Mouse (Mus musculus) layer of hippocampus, postnatal 14 days (tissue): Measurements from ENCODE around the gene Agpat2. TPM values are rescaled to one million over a fixed set of nuclear protein-coding genes. Genes with fewer than 3 reads are reported as not detected.

Experiments used
- DNase-seq, 2 experiments: peaks; one replicate each; pipeline ENCODE4 v3.0.0; 2021 to 2022; ENCODE audit warnings: low spot score in 2 of 2, mixed read lengths in 1 of 2
- total RNA-seq, 2 experiments: library from RNA; stranded (reverse); gene quantifications; 2 replicates each; pipeline ENCODE4 v1.2.3; 2021

Agpat2 gene
- total RNA-seq, 2 experiments from 2014 or later = 1.2 to 1.9 TPM

DNA sequence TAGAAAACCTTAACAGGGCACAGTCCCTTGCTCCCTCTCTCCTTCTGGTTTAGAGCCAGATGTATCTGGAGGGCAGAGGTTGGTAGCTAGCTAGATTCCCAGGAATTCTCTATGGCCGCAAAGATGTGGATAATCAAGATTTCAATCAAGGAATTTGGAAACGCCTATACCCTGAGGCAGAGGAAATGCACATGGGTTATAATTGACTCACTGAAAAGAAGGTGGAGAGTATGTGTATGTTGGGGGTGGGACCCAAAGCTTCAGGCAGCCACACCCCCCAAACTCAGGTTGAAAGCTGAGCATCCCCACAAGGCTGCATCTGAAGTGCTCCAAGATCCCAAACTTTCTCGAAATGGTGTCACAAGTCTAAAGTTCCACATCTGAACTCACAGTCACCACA, 5.8 kb downstream of the Agpat2 start:
- DNase-seq = no peak

DNA sequence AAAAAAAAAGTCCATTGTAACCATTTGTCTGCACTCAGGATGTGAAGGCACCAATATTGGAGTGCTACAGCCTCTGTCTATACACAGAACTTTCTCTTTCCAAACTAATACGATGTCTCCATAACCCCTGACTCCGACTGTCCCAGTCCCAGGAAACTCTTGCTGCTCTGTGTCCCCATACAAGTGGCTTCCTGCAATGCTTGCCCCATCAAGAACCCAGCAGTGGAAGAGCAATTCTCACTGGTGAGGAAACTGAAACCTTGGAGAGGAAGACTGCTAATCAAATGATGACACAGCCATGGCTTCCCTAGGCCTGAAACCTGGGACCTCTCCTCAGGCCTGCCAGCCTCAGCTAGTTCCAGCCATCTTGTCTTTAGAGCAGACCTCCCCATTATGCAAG, 6.4 kb downstream of the Agpat2 start:
- no peak for DNase-seq

DNA sequence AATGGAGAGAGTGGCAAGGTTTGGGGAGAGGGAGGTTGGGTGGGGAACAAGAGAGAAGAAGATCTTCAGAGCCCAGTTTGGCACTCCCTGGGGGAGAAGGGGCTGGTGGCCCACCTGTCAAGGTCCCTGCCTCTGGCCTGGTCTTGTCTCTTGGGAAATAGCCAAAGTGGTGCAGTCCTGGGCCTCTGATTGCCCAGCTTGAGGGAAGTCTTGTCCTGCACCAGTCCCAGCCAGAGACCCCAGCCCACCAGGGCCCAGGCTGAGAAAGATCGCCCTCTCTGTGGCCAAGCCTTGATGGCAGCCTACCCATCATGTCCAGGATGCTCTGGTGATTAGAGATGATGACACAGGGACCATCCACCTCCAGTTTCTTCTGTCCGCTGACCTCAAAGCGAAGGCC, 7.3 kb downstream of the Agpat2 start:
- no peak for DNase-seq

DNA sequence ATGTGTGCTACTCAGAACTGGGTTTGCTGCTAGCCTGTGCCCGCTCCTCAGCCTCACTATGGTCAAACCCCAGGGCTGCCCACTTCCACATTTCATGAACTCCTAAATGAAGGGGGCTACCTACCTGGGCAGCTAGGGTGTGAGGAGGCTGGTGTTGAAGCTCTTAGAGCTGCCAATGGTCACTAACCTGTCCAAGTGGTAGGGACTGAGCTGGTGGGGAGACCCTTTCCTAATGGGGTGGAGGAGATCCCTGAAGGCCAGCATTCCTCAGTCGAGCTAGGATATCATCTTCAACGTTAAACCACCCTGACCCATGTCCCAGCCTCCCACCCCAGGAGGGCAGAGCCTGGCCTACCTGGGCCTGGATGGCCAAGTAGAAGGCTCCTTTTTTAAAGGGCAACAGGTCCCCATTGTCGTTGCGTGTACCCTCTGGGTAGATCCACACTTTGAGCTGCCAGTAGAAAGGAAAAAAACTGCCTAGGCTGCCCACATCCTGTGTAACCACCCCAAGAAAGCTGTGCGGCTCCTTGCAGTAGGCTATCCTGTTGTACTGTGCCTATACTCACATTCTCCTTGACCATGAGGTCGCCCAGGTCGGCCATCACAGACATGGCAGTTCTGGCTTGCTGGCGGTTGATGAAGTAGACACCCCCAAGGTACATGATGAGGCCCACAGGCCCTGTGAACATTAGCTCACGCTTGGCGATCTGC, 8.3 kb downstream of the Agpat2 start:
- no peak for DNase-seq

DNA sequence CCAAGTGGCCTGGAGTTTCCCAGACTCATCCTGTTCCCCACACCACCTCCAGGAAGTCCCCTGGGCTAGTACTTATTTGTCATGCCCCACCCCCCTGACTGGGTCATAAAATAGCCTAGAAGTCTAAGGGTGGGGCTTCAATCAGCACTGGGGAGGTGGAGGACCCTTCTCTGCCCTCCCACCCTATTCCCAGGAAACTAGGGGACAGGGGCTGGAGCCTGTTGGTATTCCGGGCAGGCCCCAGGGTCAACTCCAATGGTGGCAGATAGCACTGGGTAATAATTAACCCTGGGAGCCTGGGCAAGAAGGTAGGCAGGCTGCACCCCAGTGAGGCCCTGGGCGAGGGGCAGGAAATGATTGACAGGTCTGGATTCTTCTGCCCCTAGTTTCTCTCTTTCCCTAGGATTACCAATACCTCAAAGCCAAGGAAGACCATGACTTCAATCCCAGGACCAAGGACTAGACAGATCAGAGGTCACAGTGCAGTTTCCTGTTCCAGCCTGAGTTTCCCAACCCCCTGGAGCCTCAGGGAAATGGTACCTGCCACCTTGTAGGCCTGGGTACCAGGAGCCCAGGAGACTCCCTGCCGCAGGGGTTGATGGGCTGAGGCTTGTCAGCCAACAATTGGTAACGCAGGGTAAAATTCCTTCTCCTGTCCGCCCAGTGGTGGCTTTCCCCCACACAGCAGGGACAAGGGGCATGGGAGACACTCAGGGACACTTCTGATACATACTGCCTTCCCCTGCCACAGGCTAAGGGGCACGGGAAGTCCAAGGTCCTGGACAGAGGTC, 9.1 kb downstream of the Agpat2 start:
- no peak for DNase-seq

DNA sequence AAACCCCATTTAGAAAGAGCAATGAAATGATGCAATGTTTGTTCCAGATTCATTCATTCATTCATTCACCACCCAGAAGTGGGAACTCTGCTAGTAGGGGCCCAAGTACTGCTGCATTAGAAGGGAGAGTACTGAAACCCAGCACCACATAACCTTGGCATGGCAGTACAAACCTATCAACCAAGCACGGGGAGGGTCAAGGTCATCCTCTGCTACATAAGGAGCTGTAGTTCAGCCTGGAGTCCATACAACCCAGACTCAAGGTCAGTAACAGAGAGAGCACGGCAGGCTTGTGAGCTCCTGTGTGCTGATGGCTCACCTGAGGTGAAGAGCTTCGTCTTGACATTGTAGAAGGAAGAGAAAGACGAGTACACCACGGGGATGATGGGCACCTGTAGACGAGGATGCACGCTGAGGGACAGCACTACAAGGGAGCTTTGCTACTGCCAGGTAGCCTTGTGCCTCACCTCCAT, 9.7 kb downstream of the Agpat2 start:
- DNase-seq = no peak

DNA sequence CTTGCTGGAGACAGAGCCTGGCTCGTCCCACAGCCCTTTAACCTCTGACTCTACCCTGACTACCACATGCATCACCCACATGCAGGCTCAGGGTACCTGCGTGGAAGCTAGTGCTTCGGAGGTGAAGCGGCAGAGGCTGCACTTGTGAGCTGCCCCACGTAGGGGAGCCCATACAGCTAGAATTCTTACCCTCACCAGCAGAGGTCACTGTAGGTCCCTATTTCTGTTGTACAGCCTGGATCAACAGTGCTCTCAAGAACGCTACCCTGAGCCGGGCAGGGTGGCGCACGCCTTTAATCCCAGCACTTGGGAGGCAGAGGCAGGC, 10.2 kb downstream of the Agpat2 start:
- DNase-seq = no peak

DNA sequence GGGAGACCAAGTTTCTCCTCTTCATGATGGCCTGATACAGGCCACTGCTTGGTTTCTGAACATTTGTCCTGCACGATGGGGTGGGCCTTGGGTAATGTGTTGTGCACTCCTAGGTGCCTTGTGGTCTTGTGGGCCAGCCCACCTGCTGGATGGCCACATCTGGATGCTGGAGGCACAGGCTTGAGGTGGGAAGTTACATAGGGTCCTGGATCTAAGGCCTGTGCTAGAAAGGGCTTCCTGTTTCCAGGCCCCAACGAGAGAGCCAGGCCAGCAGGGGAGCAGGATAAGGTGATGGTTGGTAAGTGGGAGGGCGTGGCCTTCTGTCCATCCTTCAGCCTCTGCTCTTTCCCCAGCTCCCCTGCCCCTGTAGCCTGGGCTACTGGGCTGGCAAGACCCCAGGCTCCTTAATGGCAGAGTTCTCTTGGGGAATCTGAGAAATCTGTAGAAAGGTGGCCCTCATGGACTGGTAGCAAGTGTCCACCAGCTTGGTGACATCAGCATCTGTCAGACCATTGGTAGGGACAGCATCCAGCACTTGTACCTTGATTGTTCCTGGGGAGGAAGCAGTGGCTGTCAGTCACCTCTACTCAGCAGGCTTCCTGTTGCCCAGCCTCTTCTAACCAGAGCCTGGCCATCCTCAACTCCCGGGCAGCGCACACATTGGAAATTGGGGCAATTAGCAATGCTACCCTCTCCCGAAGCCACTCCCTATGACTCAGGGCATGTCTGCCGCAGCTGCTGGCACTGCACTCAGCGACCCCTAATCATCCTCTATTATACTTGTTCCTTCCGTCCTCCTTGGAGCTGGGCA, 10.8 kb downstream of the Agpat2 start:
- no peak for DNase-seq

DNA sequence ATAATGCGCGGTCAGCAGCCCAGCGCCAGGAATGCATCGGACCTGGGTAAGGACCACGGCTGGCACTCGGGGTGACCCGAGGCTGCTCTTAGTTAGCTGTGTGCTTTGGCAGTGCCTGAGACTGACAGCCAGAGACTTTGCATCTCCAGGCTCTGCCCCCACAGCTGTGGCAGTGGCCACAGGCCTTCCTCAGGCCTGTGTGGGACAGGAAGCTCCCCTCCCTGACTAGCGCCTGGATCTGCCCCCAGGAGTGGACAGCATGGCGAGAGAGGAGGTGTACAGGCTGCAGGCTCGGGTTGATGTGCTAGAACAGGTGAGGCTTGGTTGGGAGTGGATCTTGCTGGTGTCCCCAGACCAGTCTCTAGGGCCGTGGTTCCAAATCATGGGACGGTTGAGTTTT, 12.8 kb downstream of the Agpat2 start:
- DNase-seq = no peak

DNA sequence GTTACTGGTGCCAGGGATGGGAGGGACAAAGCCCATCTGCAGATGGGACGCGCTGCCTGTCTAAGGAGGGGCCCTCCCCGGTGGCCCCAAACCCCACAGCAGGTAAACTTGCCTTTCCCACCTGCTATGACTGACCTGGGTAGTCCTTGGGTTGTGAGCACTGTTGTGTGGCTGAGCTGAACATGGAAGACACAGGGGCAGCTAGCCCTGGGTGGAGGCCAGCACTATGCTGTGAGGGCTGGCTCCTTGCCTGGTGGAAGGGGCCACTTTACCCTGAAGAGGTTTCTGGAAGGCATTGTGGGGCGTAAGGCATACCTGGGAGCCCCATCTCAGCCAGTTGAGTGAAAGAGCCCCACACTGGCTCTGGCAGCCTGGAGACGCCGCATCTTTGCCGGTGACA, 13.3 kb downstream of the Agpat2 start:
- DNase-seq = no peak

DNA sequence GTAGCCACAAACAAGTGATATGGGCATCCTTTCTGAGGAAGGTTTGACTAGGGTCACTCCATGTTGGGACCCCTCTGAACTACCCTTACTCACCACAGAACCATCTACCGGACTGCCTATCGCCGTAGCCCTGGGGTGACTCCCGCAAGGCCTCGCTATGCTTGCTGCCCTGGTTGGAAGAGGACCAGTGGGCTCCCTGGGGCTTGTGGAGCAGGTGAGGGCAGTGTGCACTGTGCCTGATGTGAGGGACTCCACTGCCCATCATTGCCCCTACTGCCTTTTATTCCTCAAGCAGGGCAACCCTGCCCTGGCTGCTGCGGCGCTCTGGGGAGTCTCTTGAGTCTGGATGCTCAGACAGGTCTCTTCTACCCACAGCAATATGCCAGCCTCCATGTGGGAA, 13.9 kb downstream of the Agpat2 start:
- no peak for DNase-seq

DNA sequence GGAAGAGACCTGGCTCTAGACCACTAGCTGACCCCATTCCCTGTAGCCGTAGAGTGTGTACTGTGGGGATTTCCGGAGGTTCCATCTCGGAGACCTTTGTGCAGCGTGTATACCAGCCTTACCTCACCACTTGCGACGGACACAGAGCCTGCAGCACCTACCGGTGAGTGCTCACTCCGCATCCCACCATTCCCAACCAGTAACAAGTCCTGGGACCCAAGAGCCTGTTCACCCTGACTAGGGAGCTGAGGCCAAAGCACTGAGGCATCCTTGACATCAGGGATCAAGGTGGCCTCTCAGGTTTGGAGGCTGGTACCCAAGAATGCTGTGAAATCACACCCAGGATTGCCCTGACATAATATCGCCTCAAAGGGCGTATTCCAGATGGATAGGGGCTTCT, 14.9 kb downstream of the Agpat2 start:
- no peak for DNase-seq

DNA sequence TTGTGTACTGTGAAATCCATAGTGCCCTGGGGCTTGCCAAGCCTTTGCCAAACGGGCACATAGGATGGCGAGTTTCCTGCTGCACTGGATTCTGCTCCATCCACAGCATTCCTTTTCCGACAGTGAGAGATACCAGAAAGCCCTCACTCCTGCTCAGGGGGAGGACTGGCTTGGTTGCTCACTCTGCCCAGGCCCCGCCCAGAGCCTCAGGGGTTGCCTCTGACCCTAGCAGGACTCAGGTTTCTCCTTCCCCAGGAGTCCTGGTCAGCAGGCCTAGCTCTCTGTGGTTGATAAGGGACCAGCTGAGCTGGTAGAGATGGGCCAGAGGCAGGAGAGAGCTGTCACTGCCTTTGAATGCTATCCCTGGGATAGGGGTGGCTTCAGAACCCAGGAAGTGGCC, 15.6 kb downstream of the Agpat2 start:
- DNase-seq = no peak

DNA sequence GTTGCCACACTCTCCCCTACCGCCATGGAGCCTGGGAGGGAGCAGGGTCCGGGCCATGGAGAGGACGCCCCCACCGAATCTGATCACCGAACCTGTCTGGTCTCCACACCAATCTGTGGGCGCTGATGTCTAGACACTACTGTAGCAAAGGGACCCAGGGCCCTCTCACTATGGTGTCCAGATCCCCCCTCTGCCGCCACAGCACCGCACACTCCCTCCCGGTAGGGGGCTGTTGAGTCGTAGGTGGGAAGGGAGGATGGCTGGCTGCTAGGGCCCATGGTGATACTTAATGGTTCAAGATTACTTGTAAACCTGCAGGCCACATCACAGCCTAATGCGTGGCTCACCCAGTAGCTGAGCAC, 17.2 kb downstream of the Agpat2 start:
- DNase-seq = no peak

DNA sequence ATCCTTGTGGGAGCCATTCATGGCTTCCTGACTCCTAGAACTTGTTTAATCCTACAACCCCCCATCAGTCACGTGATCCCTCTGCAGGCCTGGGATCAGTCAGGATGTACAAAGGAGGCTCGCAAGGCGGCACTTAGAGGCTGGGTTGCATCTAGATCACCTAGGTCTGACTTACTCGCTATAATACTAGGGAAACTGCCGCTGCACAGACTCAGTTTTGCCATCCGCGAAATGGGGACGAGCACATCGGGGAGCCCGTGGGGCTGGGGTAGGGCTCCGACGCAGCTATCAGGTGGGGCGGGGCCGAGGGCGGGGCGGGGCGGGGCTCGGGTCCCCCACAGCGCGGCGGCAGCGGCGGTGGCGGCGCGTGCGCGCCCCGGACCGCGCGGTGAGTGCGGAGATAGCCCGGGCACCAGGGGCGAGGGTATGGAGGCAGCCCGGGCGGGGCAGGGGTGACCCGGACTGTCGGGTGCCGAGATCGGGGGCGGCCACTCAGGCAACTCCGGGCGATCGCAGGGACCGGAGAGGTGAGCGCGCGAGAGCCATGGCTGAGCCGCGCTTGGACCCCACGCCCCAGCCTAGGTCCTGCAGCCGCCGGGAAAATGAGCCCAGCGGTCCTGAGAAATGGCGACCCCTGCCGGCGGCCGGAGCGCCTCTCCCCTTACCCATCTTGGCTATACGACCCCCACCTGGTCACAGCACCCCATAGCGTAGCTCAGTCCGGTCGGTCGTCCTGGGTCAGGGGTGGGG, 17.7 kb downstream of the Agpat2 start, which contains the start of gene Gm20532:
Gm20532 (plus strand) TSS at position 346 of the 750 bp plus-strand sequence.
- peak; percentile 65 to 68 for DNase-seq

DNA sequence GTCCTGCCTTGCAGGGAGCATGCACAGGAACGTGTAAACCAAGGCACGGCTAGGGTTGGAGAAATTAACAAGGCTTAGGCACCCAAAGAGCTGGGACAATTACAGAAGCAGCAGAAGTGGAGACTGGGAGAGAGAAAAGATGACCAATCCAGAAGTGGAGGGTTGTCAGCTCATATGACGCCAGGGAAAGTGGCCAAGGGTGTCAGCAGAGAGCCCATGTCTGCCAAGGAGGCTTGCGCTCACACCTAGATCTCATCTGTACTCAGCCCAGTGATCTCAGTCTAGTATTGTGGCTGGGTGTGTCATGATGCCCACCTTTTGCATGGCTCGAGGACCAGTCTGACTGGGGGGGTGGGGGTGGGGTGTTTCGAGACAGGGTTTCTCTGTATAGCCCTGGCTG, 18.5 kb downstream of the Agpat2 start:
- DNase-seq = no peak

DNA sequence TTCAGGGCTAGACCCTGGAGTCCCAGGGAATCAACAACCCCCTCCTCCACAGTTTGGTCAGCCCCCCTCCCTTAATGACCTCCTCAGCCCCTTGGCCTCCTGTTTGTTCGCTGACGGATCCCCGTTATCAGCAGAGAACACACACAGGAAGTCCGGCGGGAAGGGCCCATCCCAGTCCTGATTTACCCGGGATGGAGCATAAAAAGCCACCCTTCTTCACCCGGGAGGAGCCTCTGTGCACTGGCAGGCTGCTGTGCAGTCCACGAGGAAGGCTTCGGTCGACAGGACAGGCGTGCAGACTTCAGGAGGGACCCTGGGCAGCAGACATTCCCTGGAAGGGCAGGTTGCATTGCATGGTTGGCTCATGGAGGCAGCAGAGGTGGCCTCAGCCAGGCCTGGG, 20.6 kb downstream of the Agpat2 start:
- DNase-seq = no peak

DNA sequence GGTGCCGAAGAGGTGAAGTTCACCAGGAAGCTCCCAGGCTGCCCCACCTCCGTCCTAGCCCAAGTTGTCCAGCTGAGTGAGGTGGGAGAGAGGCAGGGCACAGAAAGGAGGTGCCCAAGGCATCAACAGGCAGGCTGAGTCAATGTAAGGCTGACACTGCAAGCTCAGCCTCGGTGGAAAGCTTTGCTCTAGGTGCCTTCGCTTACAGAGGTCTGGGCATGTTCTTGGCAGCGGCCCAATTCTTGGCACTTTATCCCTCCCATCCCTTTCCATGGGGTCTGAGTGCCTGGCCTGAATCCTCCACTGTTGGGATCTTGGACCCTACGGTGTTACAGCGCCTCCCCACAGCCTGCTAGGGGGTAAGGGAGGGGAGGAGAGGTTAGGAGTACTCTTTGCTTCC, 21.5 kb downstream of the Agpat2 start:
- DNase-seq = no peak

DNA sequence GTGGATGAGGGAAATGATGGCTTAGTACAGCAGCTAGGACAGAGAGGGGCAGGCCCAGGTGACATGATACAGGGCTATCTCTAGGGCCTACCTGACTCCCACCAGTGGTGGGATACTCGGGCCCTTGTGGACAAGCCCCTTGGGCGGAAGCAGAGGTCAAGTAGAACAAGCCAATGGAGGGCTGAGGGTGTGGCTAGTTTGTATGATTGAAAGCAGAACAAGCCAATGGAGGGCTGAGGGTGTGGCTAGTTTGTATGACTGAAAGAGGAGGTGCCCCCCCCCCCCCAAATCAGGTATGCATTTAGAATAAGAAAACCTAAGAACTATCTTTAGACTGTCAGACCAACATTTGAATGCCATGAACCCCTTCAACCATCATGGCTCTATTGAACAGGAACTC, 22.0 kb downstream of the Agpat2 start:
- DNase-seq = no peak

DNA sequence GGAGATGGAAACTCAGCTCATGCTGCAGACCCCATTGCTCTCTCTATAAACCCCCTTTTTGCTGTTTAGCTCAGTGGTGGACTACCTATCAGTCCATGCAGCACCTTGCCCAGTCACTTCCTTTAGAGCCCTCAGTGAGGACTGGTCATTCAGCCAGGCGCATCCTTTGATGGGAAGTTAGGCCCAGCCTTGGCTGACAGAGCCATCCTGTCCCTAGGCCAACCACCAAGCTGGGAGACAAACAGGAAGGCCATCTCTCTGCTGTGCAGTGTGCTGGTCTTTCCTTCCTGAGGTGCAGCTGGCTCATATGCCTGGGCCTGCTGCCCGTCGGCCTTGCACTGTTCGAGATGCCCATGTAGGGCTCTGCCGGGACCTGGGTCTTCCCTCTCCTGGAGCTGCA, 23.5 kb downstream of the Agpat2 start:
- DNase-seq = no peak

DNA sequence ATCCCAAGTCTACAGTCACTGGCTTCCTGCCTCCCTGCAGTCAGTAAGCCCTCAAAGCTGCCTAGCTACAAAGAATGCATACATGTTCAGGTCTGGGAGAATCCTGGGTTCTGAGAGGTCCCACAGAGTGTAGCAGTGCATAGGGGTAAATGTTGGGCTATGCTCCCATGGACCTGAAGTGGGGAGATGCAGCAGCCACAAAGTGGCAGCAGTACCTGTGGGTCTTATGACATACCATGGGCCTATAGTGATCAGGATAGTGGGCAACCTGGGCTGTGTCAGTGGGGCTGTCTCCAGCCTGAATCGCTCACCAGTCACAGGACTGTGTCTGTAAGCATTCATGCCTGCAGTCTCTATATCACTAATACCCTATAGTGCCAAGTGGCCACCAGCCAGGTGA, 24.5 kb downstream of the Agpat2 start, which contains the start of gene Egfl7:
Egfl7 (plus strand) TSS at position 301 of the 400 bp plus-strand sequence.
- DNase-seq = no peak
